Mouse (Mus musculus) liver, postnatal 0 days (tissue): ENCODE data around the gene Ablim1.

ENCODE experiments used
- CTCF ChIP-seq: sonication (generic); IDR thresholded peaks from 2 replicates; pipeline ENCODE4 v1.5.1; 2016; ENCODE audit warnings: antibody characterized with exemption, low read depth
- EP300 ChIP-seq: IDR thresholded peaks from 2 replicates; pipeline ENCODE4 v1.6.1; 2016; ENCODE audit warnings: antibody characterized with exemption, low read depth, mild to moderate bottlenecking

- TF ChIP-seq CTCF (no peak), EP300 (no peak)
Measured at GRCm38 (mm10) chr19:57248781-57249180, 65.9 kb downstream of the Ablim1 start.
